Mouse (Mus musculus): ENCODE results near the gene Rcor3.

DNA sequence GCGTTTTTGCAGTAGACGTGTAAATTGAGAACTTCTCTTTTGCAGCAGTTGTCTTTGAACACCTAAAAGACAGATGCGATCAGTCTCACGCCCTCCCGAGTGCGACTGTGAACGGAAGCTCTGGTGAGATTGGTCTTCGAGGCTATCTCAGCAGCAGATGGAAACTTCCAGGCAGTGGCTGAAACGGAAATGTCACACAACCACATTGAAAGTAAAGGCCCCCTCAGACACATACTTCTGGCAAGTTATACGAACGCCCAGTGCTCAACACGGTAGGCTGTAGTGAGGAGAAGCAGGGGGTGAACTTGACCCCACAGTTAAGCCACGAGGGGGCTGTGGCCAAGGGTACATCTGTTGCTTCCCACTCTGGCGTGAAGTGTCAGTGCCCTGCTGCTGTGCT, 75.2 kb downstream of the Rcor3 start:
- no peak for TF ChIP-seq CTCF (IDR thresholded peaks at IDR 0.05; ENCODE audit: control insufficient read depth, insufficient read depth, low read length)
- TF ChIP-seq POLR2A (IDR thresholded peaks at IDR 0.05; ENCODE audit: borderline replicate concordance, control insufficient read depth, low read depth, low read length), result no peak
